Comparison of ENCODE assay signal across 8 mouse cellular contexts in the genomic region with DNA sequence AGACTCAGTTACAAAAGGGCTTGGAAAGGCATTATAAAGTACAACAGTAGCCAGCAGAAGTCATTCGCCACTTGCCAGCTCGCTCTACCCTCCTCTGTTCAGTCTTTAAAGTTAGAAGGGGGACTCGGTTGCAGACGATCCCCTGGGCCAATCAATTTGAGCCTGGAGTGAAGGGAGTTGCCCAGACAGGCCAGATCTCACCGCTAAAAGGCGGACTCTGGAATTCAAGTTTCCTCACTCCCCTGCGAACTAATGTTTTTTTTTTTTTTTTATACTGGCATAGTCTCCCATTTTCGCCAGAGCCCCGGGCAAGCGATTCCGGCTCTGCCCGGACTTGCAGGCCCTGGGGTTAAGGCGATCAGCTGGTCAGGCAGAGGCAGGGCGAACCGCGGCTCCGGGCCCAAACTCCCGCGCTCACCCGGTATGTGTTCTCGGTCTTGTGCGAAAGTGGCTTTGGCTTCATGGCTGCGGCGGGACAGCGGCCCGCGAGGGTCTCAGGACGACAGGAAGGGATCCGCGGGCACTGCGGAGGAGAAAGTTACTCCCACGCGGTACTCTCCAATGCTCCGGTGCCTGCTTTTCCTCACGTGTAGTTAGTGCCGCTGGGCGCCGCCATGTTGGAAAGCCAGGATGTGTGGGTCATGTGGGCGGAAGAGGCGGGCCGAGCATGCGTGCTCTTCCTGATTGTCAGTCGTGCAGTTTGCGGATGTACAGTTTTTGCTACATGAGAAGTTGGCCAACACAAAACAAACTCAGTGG. TPM values are rescaled to one million over a fixed set of nuclear protein-coding genes. Genes with fewer than 3 reads are reported as not detected.
A peak's percentile ranks its signal among the peaks of the same experiment; 100 is the strongest.
DNase-seq lines count a peak whose midpoint lies in the region; ATAC-seq and TF ChIP-seq lines count a peak whose summit lies in the region.

Gene Utp20 (minus strand): TSS at position 617 of the 759 bp plus-strand sequence.

- no peak for TF ChIP-seq CTCF in C2C12 (IDR thresholded peaks at IDR 0.05; ENCODE audit: control insufficient read depth, insufficient read depth, insufficient read length)
- no peak for TF ChIP-seq CTCF in brain, embryonic 14.5 days (IDR thresholded peaks at IDR 0.05; ENCODE audit: borderline replicate concordance, extremely low read depth, insufficient read depth, insufficient read length)
- no peak for TF ChIP-seq CTCF in kidney, postnatal 0 days (IDR thresholded peaks at IDR 0.05; ENCODE audit: low read depth)

- peak; percentile 25; the same call in 1 of the 2 replicates for TF ChIP-seq POLR2A in brain, embryonic 14.5 days (IDR thresholded peaks at IDR 0.05; ENCODE audit: borderline replicate concordance, extremely low read depth, insufficient read depth, insufficient read length, poor library complexity, severe bottlenecking)

- peak within 1 kb of the TSS; percentile 84 for H3K4me2 ChIP-seq in heart, embryonic 12.5 days
- H3K4me2 ChIP-seq in kidney, postnatal 0 days (ENCODE audit: low read length): peak within 1 kb of the TSS; percentile 77
- H3K4me2 ChIP-seq in liver, embryonic 11.5 days: peak within 1 kb of the TSS; percentile 81
- H3K4me2 ChIP-seq in stomach, embryonic 14.5 days (replicated peaks; ENCODE audit: low read depth, low read length): peak within 1 kb of the TSS; percentile 73

- under 1% methylated on average over 44 of the region's 44 CpGs for WGBS in heart, embryonic 12.5 days
- under 1% methylated on average over 44 of the region's 44 CpGs for WGBS in kidney, postnatal 0 days
- under 1% methylated on average over 44 of the region's 44 CpGs for WGBS in liver, embryonic 11.5 days
- WGBS in stomach, embryonic 14.5 days: under 1% methylated on average over 44 of the region's 44 CpGs

- H3K27ac ChIP-seq in heart, embryonic 12.5 days (ENCODE audit: poor library complexity, severe bottlenecking): no peak within 1 kb of the TSS
- H3K27ac ChIP-seq in kidney, postnatal 0 days: 0 out of 2 replicates have a peak within 1 kb of the TSS, but pooled peaks have one; percentile 15
- H3K27ac ChIP-seq in liver, embryonic 11.5 days (ENCODE audit: low read depth, low read length): peak within 1 kb of the TSS; percentile 38; the same call in 1 of the 2 replicates
- H3K27ac ChIP-seq in stomach, embryonic 14.5 days (ENCODE audit: low read length): 0 out of 2 replicates have a peak within 1 kb of the TSS, but pooled peaks have one; percentile 27

- peaks cover 29% of the 10 kb centered on the region for H3K79me2 ChIP-seq in C2C12 (ENCODE audit: control insufficient read depth, insufficient read depth)

- H3ac ChIP-seq in C2C12 (ENCODE audit: control insufficient read depth, insufficient read length, low read depth): peak within 1 kb of the TSS; percentile 80

- H3K9me3 ChIP-seq in erythroblast, embryonic 14.5 days (ENCODE audit: control insufficient read depth, low read length): no peaks in the 10 kb centered on the region
- H3K9me3 ChIP-seq in heart, embryonic 12.5 days (replicated peaks): no peaks in the 10 kb centered on the region
- no peaks in the 10 kb centered on the region for H3K9me3 ChIP-seq in kidney, postnatal 0 days (replicated peaks; ENCODE audit: low read length)
- H3K9me3 ChIP-seq in liver, embryonic 11.5 days (ENCODE audit: control insufficient read depth, low read length): no peaks in the 10 kb centered on the region
- no peaks in the 10 kb centered on the region for H3K9me3 ChIP-seq in stomach, embryonic 14.5 days (ENCODE audit: control insufficient read depth, low read depth, low read length)

- peak within 1 kb of the TSS; percentile 82 for H3K4me3 ChIP-seq in C2C12 (ENCODE audit: insufficient read depth, poor library complexity, severe bottlenecking)
- H3K4me3 ChIP-seq in erythroblast, embryonic 14.5 days (replicated peaks): peak within 1 kb of the TSS; percentile 90
- peak within 1 kb of the TSS; percentile 72 for H3K4me3 ChIP-seq in heart, embryonic 12.5 days
- peak within 1 kb of the TSS; percentile 84 for H3K4me3 ChIP-seq in kidney, postnatal 0 days (replicated peaks; ENCODE audit: low read depth, low read length)
- H3K4me3 ChIP-seq in liver, embryonic 11.5 days (ENCODE audit: low read depth, low read length): peak within 1 kb of the TSS; percentile 87
- peak within 1 kb of the TSS; percentile 86 for H3K4me3 ChIP-seq in stomach, embryonic 14.5 days (ENCODE audit: low read depth, low read length)

- H3K79me3 ChIP-seq in C2C12 (ENCODE audit: low read depth): peaks cover 18% of the 10 kb centered on the region

- no peaks in the 10 kb centered on the region for H3K27me3 ChIP-seq in C2C12 (ENCODE audit: control insufficient read depth, insufficient read depth, insufficient read length)
- H3K27me3 ChIP-seq in erythroblast, embryonic 14.5 days (ENCODE audit: control insufficient read depth): no peaks in the 10 kb centered on the region
- no peaks in the 10 kb centered on the region for H3K27me3 ChIP-seq in heart, embryonic 12.5 days (replicated peaks)
- H3K27me3 ChIP-seq in kidney, postnatal 0 days (ENCODE audit: insufficient read depth, low read length): no peaks in the 10 kb centered on the region
- no peaks in the 10 kb centered on the region for H3K27me3 ChIP-seq in liver, embryonic 11.5 days (replicated peaks; ENCODE audit: control insufficient read depth, insufficient read depth, low read length)
- no peaks in the 10 kb centered on the region for H3K27me3 ChIP-seq in stomach, embryonic 14.5 days (ENCODE audit: control insufficient read depth, insufficient read depth, low read length)

- H3K36me3 ChIP-seq in C2C12 (ENCODE audit: control insufficient read depth, insufficient read depth): peaks cover 40% of the 10 kb centered on the region
- peaks cover 16% of the 10 kb centered on the region for H3K36me3 ChIP-seq in erythroblast, embryonic 14.5 days (ENCODE audit: control insufficient read depth)
- H3K36me3 ChIP-seq in heart, embryonic 12.5 days: peaks cover 27% of the 10 kb centered on the region
- H3K36me3 ChIP-seq in kidney, postnatal 0 days (ENCODE audit: insufficient read depth, low read length): 0 out of 2 replicates have a peak, but pooled peaks cover 8% of the 10 kb centered on the region
- H3K36me3 ChIP-seq in liver, embryonic 11.5 days (ENCODE audit: control insufficient read depth, insufficient read depth, low read length): peaks cover 9% of the 10 kb centered on the region
- H3K36me3 ChIP-seq in stomach, embryonic 14.5 days (ENCODE audit: control insufficient read depth, insufficient read depth, low read length): peaks cover 9% of the 10 kb centered on the region

- peak; percentile 97 for ATAC-seq in heart, embryonic 12.5 days (ENCODE audit: insufficient number of reproducible peaks, low FRiP score)
- ATAC-seq in kidney, postnatal 0 days (replicated peaks; ENCODE audit: low FRiP score, low read depth): peak; percentile 97
- peak; percentile 97 for ATAC-seq in liver, embryonic 11.5 days (replicated peaks; ENCODE audit: low FRiP score)
- peak; percentile 98 for ATAC-seq in stomach, embryonic 14.5 days (ENCODE audit: insufficient number of reproducible peaks, insufficient read depth, low FRiP score, low read depth)

- peaks cover 18% of the 10 kb centered on the region for H3K4me1 ChIP-seq in erythroblast, embryonic 14.5 days (ENCODE audit: control insufficient read depth)
- 0 out of 2 replicates have a peak, but pooled peaks cover 4% of the 10 kb centered on the region for H3K4me1 ChIP-seq in heart, embryonic 12.5 days (replicated peaks)
- peaks cover 5% of the 10 kb centered on the region; the same call in 1 of the 2 replicates for H3K4me1 ChIP-seq in kidney, postnatal 0 days (replicated peaks; ENCODE audit: insufficient read depth, low read length)
- no peaks in the 10 kb centered on the region for H3K4me1 ChIP-seq in liver, embryonic 11.5 days (replicated peaks; ENCODE audit: control insufficient read depth, insufficient read depth, low read length)
- peaks cover 4% of the 10 kb centered on the region; the same call in 1 of the 2 replicates for H3K4me1 ChIP-seq in stomach, embryonic 14.5 days (ENCODE audit: control insufficient read depth, insufficient read depth, low read length)

- H3K9ac ChIP-seq in heart, embryonic 12.5 days: peak within 1 kb of the TSS; percentile 77
- H3K9ac ChIP-seq in kidney, postnatal 0 days (ENCODE audit: low read depth, low read length): peak within 1 kb of the TSS; percentile 66
- H3K9ac ChIP-seq in liver, embryonic 11.5 days (ENCODE audit: low read depth, low read length): peak within 1 kb of the TSS; percentile 76
- peak within 1 kb of the TSS; percentile 47 for H3K9ac ChIP-seq in stomach, embryonic 14.5 days (replicated peaks; ENCODE audit: low read depth, low read length)

- DNase-seq in brain, embryonic 14.5 days (ENCODE audit: low read depth): peak; percentile 97
- DNase-seq in kidney, postnatal 0 days (ENCODE audit: low spot score): peak; percentile 96
- peak; percentile 84 for DNase-seq in liver, embryonic 11.5 days (ENCODE audit: low spot score)
- peak; percentile 86 for DNase-seq in naive thymus-derived CD4-positive, alpha-beta T cell, adult 2 months (ENCODE audit: low read depth)

TF ChIP-seq in C2C12, 6 proteins besides CTCF, POLR2A, EP300 and RAD21:
- TF ChIP-seq FOSL1 (IDR thresholded peaks at IDR 0.05; ENCODE audit: insufficient read depth, low read length, poor library complexity, severe bottlenecking): no peak
- TF ChIP-seq MYOD1 (IDR thresholded peaks at IDR 0.05; ENCODE audit: control insufficient read depth, insufficient read length, low read depth): no peak
- no peak for TF ChIP-seq CEBPB (IDR thresholded peaks at IDR 0.05; ENCODE audit: low read depth)
- TF ChIP-seq MYOG (IDR thresholded peaks at IDR 0.05; ENCODE audit: control insufficient read depth, extremely low read depth, insufficient read length): no peak
- peak; percentile 98 for TF ChIP-seq USF1 (IDR thresholded peaks at IDR 0.05; ENCODE audit: low read depth)
- TF ChIP-seq MAX (IDR thresholded peaks at IDR 0.05): peak; percentile 99
TF ChIP-seq in C2C12: peak in this region for 2.

RNA-seq across cellular contexts. Expression of gene Utp20, which starts in this region (rescaled TPM):
- polyA plus RNA-seq in C2C12 (2012; fragmentation: generic; extraction: Trizol): 24.2 TPM
- 10.0 and 12.9 TPM in 2 replicates for polyA plus RNA-seq in brain, embryonic 14.5 days (2012; rRNA removed)
- 0.06 and 0.24 TPM in 2 replicates for polyA plus RNA-seq in erythroblast, embryonic 14.5 days (2012)
- 17.1 and 17.3 TPM in 2 replicates for polyA plus RNA-seq in heart, embryonic 12.5 days (2016; fragmentation: Nextera tagmentation; extraction: Ambion mirVana)
- 12.4 and 14.7 TPM in 2 replicates for polyA plus RNA-seq in kidney, postnatal 0 days (2015; fragmentation: Nextera tagmentation; extraction: Ambion mirVana)
- 27.8 and 29.9 TPM in 2 replicates for polyA plus RNA-seq in liver, embryonic 11.5 days (2014; fragmentation: Nextera tagmentation; extraction: Ambion mirVana)
- 21.5 and 24.5 TPM in 2 replicates for polyA plus RNA-seq in stomach, embryonic 14.5 days (2014; fragmentation: Nextera tagmentation; extraction: Ambion mirVana)
